Mouse (Mus musculus) layer of hippocampus, adult 2 months (tissue): ENCODE measurements around the gene Npm3. TPM values are rescaled to one million over a fixed set of nuclear protein-coding genes. Genes with fewer than 3 reads are reported as not detected.

Source experiments
- DNase-seq, 2 experiments: peaks; one replicate each; pipeline ENCODE4 v3.0.0; 2022; ENCODE audit warnings: low spot score in 2 of 2
- H3K27ac ChIP-seq: fragments of 200-600 bp; 2 replicates; pipeline ENCODE4 v1.8.1; 2022
- H3K4me3 ChIP-seq: fragments of 200-600 bp; 2 replicates; pipeline ENCODE4 v1.8.1; 2022; ENCODE audit warnings: mild to moderate bottlenecking
- CTCF ChIP-seq: fragments of 200-600 bp; conservative IDR thresholded peaks from 2 replicates; pipeline ENCODE4 v1.8.1; 2022; ENCODE audit warnings: antibody characterized with exemption, mild to moderate bottlenecking, moderate library complexity
- total RNA-seq, 2 experiments: library from RNA; stranded (reverse); gene quantifications; 2 replicates each; pipeline ENCODE4 v1.2.3; 2021

Npm3 gene
- total RNA-seq, 2 experiments from 2014 or later: 7.3 to 9.7 TPM

DNA sequence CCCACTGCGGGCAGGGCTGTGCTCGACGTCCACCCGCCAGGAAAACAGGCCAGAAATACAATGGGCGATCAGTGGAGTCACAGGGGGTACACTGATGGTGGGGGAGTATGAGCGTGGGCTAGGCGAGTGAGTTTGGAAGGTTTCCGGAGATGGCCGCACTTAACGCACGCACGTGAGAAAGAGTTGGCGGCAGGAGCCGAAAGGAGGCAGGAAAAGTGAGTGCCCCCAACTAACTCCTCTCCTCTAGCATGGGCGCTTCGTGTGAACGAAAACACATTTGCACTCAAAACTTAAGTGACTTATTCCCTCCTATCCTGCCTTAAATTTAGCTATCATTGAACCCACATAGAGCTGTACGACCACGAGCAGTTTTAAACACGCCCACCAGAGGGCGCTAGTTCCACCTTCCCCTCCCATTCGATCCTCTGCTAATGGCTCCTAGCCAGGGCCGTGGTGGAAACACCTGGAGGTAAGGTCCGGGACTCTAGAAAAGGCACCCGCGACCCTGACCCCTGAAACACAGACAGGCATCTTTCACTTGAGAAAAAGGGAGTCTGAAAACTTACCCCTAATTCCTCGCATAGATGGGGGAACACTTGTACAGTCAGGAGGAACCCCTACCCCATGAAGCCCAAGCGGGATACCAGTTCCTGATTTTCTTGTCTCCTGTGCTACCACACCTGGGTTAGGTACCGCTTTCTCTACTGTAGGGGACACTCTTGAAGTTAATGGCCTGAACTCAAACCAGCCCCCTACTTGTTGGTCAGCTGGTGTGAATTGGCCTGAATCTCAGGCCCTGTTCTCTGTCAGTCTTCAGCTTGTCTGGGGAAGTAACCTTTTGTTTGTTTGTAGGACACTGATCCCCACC is 3.0 kb downstream of the Npm3 start:
- peak; percentile 93 for TF ChIP-seq CTCF
- peak; percentile 64 to 79 for DNase-seq
- Histone ChIP-seq H3K4me3 (no peak overlapping the region), H3K27ac (no peak overlapping the region)

DNA sequence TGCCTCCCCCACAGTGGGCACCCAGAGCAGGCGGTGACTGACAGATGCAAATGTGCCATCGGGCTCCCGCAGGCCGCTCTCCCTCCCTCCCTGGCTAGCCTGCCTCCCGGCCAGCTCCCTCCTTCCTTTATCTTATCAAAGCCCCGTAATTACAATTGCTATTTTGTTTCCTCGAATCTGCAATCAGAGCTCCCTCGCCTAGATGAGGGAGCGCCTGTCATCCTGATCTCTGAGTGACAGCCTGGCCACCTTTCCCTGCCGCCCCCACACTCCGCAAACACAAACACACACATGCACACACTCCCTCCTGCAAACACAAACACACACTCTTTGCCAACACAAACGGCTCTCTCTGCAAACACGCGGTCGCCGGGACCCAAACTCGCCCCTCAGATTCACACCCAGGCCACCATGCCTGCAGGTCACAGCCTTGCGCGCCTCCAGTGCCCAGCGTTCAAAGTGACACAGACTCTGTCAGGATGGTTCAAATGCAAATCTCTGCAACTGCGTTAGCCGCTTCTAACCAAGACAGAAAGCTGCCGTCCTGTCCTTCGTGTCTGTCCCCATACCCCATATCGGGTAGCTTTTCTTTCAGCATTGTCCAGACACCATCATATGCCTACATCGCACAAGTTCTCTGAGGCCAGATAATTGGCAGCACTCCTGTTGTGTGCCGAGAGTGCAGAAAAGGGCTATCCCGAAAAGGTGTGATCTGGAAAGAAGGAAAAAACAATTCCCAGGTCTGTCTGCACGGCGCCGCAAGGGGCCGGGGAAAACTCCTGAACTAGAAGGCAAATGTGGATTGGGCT is 3.8 kb downstream of the Npm3 start:
- DNase-seq: no peak
- no peak overlapping the region for H3K27ac ChIP-seq
- no peak overlapping the region for H3K4me3 ChIP-seq
- no peak for TF ChIP-seq CTCF

DNA sequence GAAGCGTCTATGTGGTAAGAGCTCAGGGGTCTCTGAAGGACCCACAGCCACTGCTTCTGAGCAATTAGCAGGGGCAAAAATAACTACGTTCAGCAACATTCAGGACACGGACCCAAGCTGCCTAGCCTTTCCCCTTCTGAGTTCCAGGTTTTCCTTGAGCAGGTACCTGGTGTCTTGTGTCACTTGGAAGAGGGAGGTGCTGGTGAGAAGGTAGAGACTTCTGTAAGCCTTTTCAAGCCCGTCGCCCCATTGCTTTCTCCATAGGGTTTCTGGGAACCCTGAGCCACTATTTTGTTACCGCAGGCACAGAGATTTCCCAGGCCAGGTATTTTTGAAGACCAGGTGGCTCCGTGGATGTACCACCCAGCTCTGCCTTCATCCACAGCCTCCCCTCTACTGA is 5.8 kb downstream of the Npm3 start:
- no peak overlapping the region for H3K27ac ChIP-seq
- TF ChIP-seq CTCF: no peak
- no peak overlapping the region for H3K4me3 ChIP-seq
- DNase-seq: no peak

DNA sequence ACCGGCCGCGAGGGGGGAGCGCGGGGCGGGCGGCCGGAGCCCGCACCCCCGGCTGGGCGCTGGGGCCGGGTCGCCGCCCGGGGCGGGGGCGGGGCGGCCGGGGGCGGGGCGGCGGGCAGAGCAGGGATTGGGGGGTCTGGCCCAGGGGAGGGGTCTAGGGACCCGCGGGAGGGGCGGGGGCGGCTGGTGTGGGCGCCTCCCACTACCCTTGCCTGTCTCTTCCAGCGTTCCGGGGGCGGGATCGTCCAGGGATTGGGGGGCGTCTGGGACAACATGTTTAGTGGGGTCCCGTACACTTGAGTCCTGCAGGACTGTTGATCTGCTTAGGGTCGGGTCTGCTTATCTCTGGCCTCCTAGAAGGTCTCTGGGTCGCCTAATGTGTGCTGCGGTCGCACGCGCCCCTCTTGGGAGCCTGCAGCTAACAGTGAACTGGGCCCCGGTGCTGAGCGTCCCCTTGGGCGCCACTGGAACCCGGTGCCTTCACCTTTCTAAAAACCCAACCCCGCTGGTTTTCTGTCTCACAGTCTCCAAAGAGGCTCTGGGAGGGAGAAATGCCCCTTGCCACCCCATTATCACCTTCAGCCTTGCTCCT is 6.3 kb downstream of the Npm3 start:
- no peak overlapping the region for H3K4me3 ChIP-seq
- DNase-seq: no peak
- H3K27ac ChIP-seq: no peak overlapping the region
- no peak for TF ChIP-seq CTCF

DNA sequence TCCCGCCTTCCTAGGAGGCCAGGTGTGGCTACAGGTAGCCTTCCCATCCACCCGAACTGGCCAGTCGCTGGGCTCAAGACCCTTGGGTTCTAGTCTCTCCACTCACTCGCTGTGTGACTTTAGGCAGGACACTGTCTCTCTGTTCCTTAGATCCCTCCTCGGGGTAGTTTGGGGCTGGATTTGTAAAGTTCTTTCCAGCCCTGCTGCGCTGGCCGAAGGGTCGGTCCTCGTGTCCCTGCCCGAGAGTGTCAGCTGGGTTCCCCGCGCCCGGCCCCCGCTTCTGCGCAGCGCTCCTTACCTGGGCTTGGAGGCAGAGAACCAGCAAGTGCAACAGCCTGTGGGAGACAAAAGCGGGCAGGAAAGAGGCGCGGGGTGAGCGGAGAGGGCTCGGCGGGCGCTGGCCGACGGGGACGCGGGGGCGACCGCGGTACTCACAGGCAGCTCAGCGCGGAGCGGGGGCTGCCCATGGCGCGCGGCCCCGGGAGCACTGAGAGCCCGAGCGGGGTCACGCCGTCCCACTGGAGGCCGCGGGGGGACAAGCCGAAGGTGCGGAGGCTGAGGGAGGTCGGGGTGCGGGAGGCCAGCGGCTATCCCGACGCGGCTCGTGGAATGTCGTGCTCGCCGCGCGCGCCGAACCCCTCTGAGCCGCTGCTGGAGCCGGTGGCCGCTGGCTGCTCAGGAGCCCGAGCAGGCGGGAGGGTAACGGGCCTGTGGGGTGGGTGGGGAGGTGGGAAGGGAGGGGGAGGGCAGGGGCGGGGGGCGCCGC is 7.0 kb downstream of the Npm3 start, which contains the start of gene Fgf8:
Gene Fgf8 (minus strand): TSS at position 698 of the 766 bp plus-strand sequence.
- Histone ChIP-seq H3K27ac (no peak within 1 kb of the TSS), H3K4me3 (peak within 1 kb of the TSS; percentile 36)
- TF ChIP-seq CTCF: no peak
- DNase-seq: no peak

DNA sequence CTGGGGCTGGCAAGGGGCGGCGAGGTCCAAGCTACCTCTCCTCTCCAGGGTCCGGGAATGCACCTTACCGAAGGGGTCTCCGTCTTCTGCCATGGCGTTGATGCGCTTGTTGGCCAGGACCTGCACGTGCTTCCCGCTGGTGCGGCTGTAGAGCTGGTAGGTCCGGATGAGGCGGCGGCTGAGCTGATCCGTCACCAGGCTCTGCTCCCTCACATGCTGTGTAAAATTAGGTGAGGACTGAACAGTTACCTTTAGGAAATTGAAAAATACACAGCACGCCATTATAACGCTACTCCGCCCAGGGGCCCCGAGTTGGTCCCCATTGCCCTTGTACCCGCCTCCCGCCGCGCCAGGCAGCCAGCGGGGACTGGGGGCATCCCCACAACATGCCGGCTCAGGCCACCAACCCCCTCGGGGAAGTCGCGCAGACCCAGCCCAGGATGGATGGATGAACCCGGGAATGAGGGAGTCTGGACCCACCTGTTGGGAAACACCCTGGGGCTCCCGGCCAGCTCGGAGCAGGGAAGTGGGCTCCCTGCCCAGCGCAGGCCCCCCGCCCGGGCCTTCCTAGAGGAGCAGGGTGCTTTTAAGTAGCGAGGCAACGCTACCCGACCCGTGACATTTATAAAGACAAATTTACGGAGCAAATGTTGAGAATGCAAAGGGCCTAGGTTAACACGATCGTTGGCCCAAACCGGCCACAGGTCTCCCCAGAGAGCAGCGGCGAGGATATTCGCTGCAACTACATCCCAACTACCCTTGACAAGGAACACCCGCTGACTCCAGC is 7.8 kb downstream of the Npm3 start:
- no peak for TF ChIP-seq CTCF
- DNase-seq: no peak
- Histone ChIP-seq H3K27ac (no peak overlapping the region), H3K4me3 (no peak overlapping the region)

DNA sequence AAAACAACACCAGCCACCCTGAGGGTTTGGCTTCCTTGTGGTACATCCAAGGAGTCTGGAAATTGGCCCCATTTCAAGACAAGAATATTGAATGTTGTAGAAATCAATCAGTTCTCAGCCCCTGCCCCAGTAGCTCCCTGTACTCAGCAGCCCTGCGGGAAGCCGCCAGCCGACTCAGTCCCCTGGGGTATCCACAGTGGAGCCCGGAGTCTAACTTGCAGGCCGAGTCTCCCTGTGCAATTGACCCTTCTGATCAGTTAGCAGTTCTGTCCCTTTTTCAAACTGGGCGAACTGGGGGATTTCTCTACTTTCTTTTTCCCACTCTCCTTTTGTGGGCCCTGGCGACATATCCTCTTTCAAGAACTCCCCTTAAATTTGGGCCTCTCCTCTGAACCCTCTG is 8.6 kb downstream of the Npm3 start:
- DNase-seq: no peak
- Histone ChIP-seq H3K27ac (no peak overlapping the region), H3K4me3 (no peak overlapping the region)
- no peak for TF ChIP-seq CTCF

DNA sequence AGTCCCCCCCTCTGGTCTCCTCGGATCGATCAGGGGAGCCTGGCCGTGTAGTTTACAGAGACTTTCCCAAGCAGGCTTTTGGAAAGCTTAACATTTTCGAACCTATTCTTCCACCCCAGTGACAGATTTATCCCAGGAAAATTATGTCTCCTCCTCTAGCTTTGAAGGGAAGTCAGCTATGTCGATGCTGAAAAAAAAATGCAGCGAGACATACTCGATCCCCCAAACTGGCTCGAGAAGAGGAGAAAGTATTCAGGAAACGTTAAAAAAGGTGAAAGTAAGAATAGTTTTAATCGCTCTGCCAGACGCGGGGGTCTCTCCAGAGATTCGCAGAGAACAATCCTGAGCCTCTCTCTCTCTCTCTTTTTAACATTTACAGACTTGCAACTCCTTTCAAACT is 9.2 kb downstream of the Npm3 start:
- H3K4me3 ChIP-seq: no peak overlapping the region
- DNase-seq: no peak
- H3K27ac ChIP-seq: no peak overlapping the region
- no peak for TF ChIP-seq CTCF

DNA sequence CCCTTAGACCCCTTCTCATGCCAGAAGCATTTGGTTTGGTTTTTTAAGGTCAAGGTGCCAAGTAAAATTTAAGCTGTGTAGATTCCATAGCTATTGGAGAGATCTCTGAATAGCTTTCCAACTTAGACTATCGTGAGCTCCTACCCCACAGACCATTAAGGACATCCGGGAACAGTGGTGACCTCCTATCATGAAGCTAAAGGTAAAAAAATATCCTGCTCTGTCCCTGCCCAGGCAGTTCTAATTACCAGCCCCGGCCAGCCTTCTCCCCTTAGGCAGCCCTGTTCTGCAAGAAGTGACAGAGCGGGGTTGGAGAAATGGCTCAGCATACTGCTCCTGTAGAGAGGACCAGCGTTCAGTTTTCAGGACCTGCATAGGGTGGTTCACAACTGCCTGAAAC is 10.9 kb downstream of the Npm3 start:
- no peak for TF ChIP-seq CTCF
- no peak for DNase-seq
- H3K27ac ChIP-seq: no peak overlapping the region
- no peak overlapping the region for H3K4me3 ChIP-seq

DNA sequence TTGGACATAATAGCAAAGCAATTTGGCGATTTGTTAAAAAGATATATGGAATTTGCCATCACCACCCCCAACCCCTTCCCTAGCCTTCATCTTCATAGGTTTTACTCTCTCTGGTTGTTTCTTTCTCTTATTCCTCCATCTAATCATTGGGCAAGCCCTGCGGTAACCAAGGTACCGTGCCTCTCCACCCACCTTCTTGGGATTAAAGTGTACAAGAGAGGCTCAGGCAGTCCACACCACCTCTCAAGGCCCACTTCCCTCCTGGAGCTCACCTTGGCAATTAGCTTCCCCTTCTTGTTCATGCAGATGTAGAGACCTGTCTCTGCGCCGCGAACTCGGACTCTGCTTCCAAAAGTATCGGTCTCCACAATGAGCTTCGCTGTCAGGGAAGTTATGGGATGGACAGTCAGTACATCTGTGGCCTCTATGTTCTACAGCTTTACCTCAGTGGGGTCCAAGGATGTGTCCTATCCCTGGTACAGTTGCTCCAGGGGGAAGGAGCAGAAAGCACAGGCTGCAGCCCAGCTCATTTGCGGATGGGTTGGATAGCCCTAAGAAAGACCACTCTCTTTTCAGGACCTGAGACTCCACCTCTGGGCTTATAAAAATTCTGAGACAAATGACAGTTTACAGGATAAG is 11.4 kb downstream of the Npm3 start:
- H3K4me3 ChIP-seq: no peak overlapping the region
- DNase-seq: no peak
- no peak for TF ChIP-seq CTCF
- H3K27ac ChIP-seq: no peak overlapping the region

DNA sequence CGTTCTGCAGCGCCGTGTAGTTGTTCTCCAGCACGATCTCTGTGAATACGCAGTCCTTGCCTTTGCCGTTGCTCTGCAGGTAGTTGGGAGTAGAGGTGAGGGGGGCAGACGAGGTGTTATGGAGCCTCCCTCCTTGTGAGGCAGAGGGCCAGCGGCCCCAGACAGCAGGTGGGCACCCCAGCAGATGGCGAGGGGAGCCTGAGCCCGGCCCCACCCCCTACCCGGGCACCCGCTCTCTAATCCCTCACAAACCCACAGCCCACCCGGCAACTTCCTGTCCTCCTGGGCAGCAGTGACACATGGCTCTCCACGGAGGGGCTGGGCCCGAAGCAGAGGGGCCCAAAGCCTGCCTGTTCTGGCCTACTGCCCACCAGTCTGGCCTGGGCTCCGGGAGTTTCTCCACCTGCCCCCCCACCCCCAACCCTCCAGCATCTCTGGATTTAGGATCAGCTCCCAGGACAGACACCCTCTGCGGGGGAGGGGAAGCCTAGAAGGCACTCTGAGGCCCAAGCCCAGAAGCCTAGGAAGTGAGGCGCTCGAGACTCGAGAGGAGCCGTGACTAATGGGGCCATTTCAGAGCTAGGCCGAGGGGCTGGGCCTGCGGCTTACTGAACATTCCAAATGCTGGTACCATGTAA is 12.1 kb downstream of the Npm3 start:
- DNase-seq: no peak
- no peak for TF ChIP-seq CTCF
- peak overlapping the region; percentile 41 for H3K4me3 ChIP-seq
- H3K27ac ChIP-seq: no peak overlapping the region
